Mouse (Mus musculus): Measurements from ENCODE around the gene Ezh1.

The Ezh1 gene

GRCm38 (mm10) chr11:101200986-101201385 is 25.3 kb downstream of the Ezh1 start:
- peak; percentile 73 for DNase-seq (ENCODE audit: low spot score)

GRCm38 (mm10) chr11:101199555-101199954 is 26.7 kb downstream of the Ezh1 start:
- DNase-seq (ENCODE audit: low spot score): no peak

GRCm38 (mm10) chr11:101196175-101196574 is 30.1 kb downstream of the Ezh1 start:
- DNase-seq (ENCODE audit: low spot score): no peak

- no peak for DNase-seq (ENCODE audit: low spot score)
Measured at GRCm38 (mm10) chr11:101195571-101195970, 30.7 kb downstream of the Ezh1 start.

- no peak for DNase-seq (ENCODE audit: low spot score)
Measured at GRCm38 (mm10) chr11:101195101-101195500, 31.2 kb downstream of the Ezh1 start.

GRCm38 (mm10) chr11:101194643-101195042 is 31.6 kb downstream of the Ezh1 start:
- DNase-seq (ENCODE audit: low spot score): no peak

- no peak for DNase-seq (ENCODE audit: low spot score)
Measured at GRCm38 (mm10) chr11:101194137-101194536, 32.1 kb downstream of the Ezh1 start.

GRCm38 (mm10) chr11:101193076-101193475 is 33.2 kb downstream of the Ezh1 start:
- no peak for DNase-seq (ENCODE audit: low spot score)

GRCm38 (mm10) chr11:101192646-101193045 is 33.6 kb downstream of the Ezh1 start:
- DNase-seq (ENCODE audit: low spot score): no peak

- no peak for DNase-seq (ENCODE audit: low spot score)
Measured at GRCm38 (mm10) chr11:101191919-101192470, 34.3 kb downstream of the Ezh1 start.

GRCm38 (mm10) chr11:101190913-101191907 is 35.1 kb downstream of the Ezh1 start:
- DNase-seq (ENCODE audit: low spot score): no peak

- DNase-seq (ENCODE audit: low spot score): peak; percentile 43
Measured at GRCm38 (mm10) chr11:101190181-101190912, 35.9 kb downstream of the Ezh1 start.

- peak; percentile 93 for DNase-seq (ENCODE audit: low spot score)
Measured at GRCm38 (mm10) chr11:101189495-101190180, 36.6 kb downstream of the Ezh1 start.

- DNase-seq (ENCODE audit: low spot score): no peak
Measured at GRCm38 (mm10) chr11:101188166-101188805, 38.0 kb downstream of the Ezh1 start.

- no peak for DNase-seq (ENCODE audit: low spot score)
Measured at GRCm38 (mm10) chr11:101187541-101187940, 38.7 kb downstream of the Ezh1 start.

GRCm38 (mm10) chr11:101186526-101187247 is 39.6 kb downstream of the Ezh1 start:
- DNase-seq (ENCODE audit: low spot score): no peak

- DNase-seq (ENCODE audit: low spot score): no peak
Measured at GRCm38 (mm10) chr11:101185441-101185840, 40.8 kb downstream of the Ezh1 start.

- DNase-seq (ENCODE audit: low spot score): no peak
Measured at GRCm38 (mm10) chr11:101184984-101185383, 41.3 kb downstream of the Ezh1 start.

GRCm38 (mm10) chr11:101182771-101183517 is 43.3 kb downstream of the Ezh1 start:
- no peak for DNase-seq (ENCODE audit: low spot score)

- no peak for DNase-seq (ENCODE audit: low spot score)
Measured at GRCm38 (mm10) chr11:101181961-101182360, 44.3 kb downstream of the Ezh1 start.
